Mouse (Mus musculus) limb, embryonic 10.5 days (tissue): ENCODE data around the gene Sox8. TPM values are rescaled to one million over a fixed set of nuclear protein-coding genes. Genes with fewer than 3 reads are reported as not detected.
A peak's percentile ranks its signal among the peaks of the same experiment; 100 is the strongest.

Source experiments
- DNase-seq: peaks from one replicate; pipeline ENCODE4 v3.0.0-alpha.2; 2017; ENCODE audit warnings: low spot score
- H3K27ac ChIP-seq: fragments of 300-500 bp; sonication (generic); 2 replicates; pipeline ENCODE4 v1.5.1; 2016; ENCODE audit warnings: mild to moderate bottlenecking
- H3K27me3 ChIP-seq: fragments of 300-500 bp; sonication (generic); 2 replicates; pipeline ENCODE4 v1.6.1; 2016; ENCODE audit warnings: low read depth, mild to moderate bottlenecking; ENCODE audit not compliant: poor library complexity, severe bottlenecking
- H3K36me3 ChIP-seq: fragments of 300-500 bp; sonication (generic); 2 replicates; pipeline ENCODE4 v1.6.1; 2016; ENCODE audit warnings: mild to moderate bottlenecking, moderate library complexity
- H3K4me1 ChIP-seq: fragments of 300-500 bp; sonication (generic); 2 replicates; pipeline ENCODE4 v1.6.1; 2016
- H3K4me3 ChIP-seq: fragments of 300-500 bp; sonication (generic); 2 replicates; pipeline ENCODE4 v1.5.1; 2016; ENCODE audit warnings: mild to moderate bottlenecking, moderate library complexity
- H3K9me3 ChIP-seq: fragments of 300-500 bp; sonication (generic); replicated peaks from 2 replicates; pipeline ENCODE4 v1.6.1; 2016; ENCODE audit warnings: mild to moderate bottlenecking
- WGBS: fragments of 180-500 bp; shearing (Covaris S2); methylation state at CpG from one replicate; pipeline ENCODE4 v1.1.7; 2016; 5-methylcytosine and 5-hydroxymethylcytosine counted together
- polyA plus RNA-seq: library from polyadenylated mRNA; unstranded; fragments of >200 nt; fragmentation: Nextera tagmentation; extraction: Ambion mirVana; gene quantifications from 2 replicates; pipeline ENCODE4 v1.2.1, GENCODE M21; 2016

The Sox8 gene
- polyA plus RNA-seq, 1 experiment from 2014 or later = 13.1 TPM

DNA sequence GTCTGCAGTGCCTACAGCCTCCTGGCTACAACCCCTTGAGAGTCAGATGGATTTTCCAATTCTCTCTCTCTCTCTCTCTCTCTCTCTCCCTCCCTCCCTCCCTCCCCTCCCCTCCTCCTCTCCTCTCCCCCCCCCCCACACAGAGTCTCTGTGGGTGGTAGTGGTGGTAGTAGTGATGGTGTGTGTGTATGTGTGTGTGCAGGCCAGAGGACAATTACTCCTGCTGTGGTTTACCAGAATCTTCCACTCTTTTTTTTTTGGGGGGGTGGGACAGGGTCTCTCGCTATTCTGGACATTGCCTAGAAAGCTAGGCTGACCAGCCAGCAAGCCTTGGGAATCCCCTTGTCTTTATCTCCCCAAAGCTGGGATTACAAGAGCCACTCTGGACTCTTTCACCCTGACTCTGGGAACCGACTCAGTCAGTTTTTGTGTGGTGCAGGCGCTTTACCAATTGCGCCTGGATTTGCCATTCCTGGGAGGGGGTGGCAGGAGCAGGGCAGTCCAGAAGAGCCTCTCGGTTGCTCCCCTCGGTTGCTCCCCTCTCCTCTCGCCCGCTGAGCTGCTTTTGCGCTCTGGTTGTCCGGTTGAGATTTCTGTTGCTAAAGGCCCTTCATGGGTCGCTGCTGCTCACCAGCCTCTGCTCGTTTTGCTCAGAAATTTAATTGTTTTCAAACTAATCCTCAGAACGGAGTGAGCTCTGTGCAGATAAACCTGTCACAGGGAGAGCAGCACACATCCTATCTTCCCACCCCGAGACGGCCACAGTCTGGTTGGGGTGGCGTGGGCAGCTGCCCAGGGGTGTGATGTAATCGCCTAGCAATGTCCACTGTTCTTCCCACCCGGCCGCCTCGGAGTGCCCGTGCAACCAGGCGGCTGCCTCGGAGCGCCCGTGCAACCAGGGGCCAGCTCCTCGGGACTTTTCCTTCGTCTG, 31.3 kb downstream of the Sox8 start:
- Histone ChIP-seq H3K27me3 (0 out of 2 replicates have a peak, but pooled peaks cover 8% of the 10 kb centered on the region), H3K9me3 (no peaks in the 10 kb centered on the region), H3K36me3 (no peaks in the 10 kb centered on the region), H3K4me1 (peaks cover 11% of the 10 kb centered on the region), H3K4me3 (no peak overlapping the region), H3K27ac (peak overlapping the region; percentile 42; the same call in 1 of the 2 replicates)
- DNase-seq = no peak
- 67% methylated on average over 27 of the region's 27 CpGs for WGBS

- 66% methylated on average over 8 of the region's 8 CpGs for WGBS
- 0 out of 2 replicates have a peak overlapping the region, but pooled peaks have one; percentile 23 for H3K27ac ChIP-seq
- H3K4me1 ChIP-seq = 0 out of 2 replicates have a peak, but pooled peaks cover 4% of the 10 kb centered on the region
- peaks cover 11% of the 10 kb centered on the region; the same call in 1 of the 2 replicates for H3K27me3 ChIP-seq
- no peak for DNase-seq
- H3K36me3 ChIP-seq = no peaks in the 10 kb centered on the region
- H3K9me3 ChIP-seq = no peaks in the 10 kb centered on the region
- H3K4me3 ChIP-seq = no peak overlapping the region
Observed at GRCm38 (mm10) chr17:25530357-25531022, 40.0 kb downstream of the Sox8 start.

GRCm38 (mm10) chr17:25522080-25522479, 48.4 kb downstream of the Sox8 start:
- Histone ChIP-seq H3K9me3 (no peaks in the 10 kb centered on the region), H3K27me3 (peaks cover 24% of the 10 kb centered on the region; the same call in 1 of the 2 replicates), H3K4me3 (no peak overlapping the region), H3K4me1 (peaks cover 25% of the 10 kb centered on the region), H3K27ac (no peak overlapping the region; the same call in 1 of the 2 replicates), H3K36me3 (no peaks in the 10 kb centered on the region)
- WGBS = 83% methylated on average over 12 of the region's 12 CpGs
- DNase-seq = no peak

DNA sequence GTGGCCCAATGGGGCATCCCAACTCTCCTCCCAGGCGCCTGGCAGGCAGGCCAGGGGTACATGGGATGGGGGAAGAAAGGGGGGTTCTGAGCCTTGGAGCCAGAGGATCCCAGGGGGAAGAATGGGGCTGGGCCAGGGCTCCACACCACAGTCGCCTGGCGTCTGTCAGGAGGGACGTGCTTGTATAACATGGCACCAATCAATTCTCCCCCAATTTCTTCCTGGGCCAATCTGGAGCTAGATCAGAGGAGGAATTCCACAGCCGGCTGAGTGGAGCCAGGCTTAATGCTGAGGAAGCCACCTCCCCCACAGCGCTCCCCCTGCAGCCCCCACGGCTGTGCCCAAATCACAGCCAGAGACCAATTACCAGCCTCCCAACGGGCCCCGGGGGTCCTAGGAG, 50.0 kb downstream of the Sox8 start:
- Histone ChIP-seq H3K4me1 (peaks cover 39% of the 10 kb centered on the region), H3K36me3 (no peaks in the 10 kb centered on the region), H3K4me3 (no peak overlapping the region), H3K27ac (peak overlapping the region; percentile 63), H3K27me3 (peaks cover 24% of the 10 kb centered on the region; the same call in 1 of the 2 replicates), H3K9me3 (no peaks in the 10 kb centered on the region)
- no peak for DNase-seq
- WGBS = 25% methylated on average over 9 of the region's 9 CpGs

DNA sequence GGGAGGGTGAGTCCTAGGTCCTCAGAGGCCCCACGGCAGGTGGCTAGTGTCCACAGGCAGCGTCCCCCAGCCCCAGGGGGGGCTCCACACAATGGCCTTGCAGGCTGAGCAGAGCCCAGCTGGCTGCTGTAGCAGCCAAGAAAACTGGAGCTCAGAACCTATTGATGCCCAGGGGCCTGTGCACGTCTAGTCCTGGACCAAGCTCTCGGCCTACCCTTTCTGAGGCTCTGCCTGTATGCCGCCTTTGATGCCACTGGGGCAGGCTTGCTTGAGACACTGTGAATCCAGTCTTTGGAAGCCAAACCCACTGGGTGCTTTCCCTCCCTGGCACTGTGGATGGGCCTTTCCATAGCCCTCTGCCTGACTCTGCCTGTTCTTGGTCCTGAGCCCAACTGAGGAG, 51.0 kb downstream of the Sox8 start:
- Histone ChIP-seq H3K27me3 (peaks cover 23% of the 10 kb centered on the region; the same call in 1 of the 2 replicates), H3K4me3 (no peak overlapping the region), H3K4me1 (peaks cover 39% of the 10 kb centered on the region), H3K27ac (0 out of 2 replicates have a peak overlapping the region, but pooled peaks have one; percentile 21), H3K9me3 (no peaks in the 10 kb centered on the region), H3K36me3 (no peaks in the 10 kb centered on the region)
- WGBS = 88% methylated on average over 5 of the region's 5 CpGs
- DNase-seq = no peak

DNA sequence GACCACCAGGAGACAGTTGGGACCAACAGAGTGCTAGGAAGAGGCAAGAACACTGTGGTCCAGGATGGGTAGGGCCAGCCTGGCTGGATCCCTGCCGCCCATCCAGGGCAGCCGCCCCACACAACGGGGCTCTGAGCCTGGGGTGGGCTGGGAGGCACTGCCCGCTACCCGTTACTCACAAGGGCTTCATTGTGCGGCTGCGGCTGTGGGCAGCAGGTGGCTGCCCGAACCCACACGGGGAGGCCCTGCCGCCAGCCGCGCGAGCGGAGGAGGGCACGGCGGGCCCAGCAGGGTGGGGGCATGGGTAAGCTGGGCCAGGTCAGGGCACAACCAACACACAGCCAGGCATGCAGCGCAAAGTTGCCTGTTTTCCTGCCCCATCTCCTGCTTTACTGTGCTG, 52.3 kb downstream of the Sox8 start:
- no peaks in the 10 kb centered on the region for H3K9me3 ChIP-seq
- DNase-seq = no peak
- peaks cover 34% of the 10 kb centered on the region for H3K4me1 ChIP-seq
- H3K27me3 ChIP-seq = peaks cover 18% of the 10 kb centered on the region; the same call in 1 of the 2 replicates
- peak overlapping the region; percentile 14; the same call in 1 of the 2 replicates for H3K27ac ChIP-seq
- 93% methylated on average over 17 of the region's 17 CpGs for WGBS
- H3K36me3 ChIP-seq = no peaks in the 10 kb centered on the region
- no peak overlapping the region for H3K4me3 ChIP-seq

DNA sequence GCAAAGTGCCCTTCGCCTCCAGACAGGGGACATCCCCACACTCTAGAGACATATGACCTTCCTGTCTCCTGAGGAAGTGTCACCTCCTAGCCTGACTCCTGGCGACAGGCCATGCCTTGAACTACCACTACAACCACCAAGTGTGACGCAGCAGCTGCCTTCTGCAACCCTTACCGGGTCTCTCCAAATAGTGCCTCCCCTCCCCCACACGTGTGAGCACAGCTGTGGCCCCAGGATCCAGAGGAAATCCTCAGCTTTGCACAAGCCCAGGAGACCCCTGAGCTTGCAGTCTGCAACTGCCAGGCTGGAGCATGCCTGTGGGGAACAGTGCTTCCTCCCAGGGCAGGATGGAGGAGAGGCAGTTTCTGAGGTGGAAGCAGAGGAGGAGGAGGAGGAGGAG, 54.2 kb downstream of the Sox8 start:
- 28% methylated on average over 5 of the region's 5 CpGs for WGBS
- H3K4me1 ChIP-seq = peaks cover 25% of the 10 kb centered on the region
- H3K9me3 ChIP-seq = no peaks in the 10 kb centered on the region
- no peaks in the 10 kb centered on the region for H3K36me3 ChIP-seq
- peaks cover 20% of the 10 kb centered on the region; the same call in 1 of the 2 replicates for H3K27me3 ChIP-seq
- no peak for DNase-seq
- H3K27ac ChIP-seq = peak overlapping the region; percentile 37; the same call in 1 of the 2 replicates
- no peak overlapping the region for H3K4me3 ChIP-seq

Other genes starting within 250 kb of the Sox8 start
- gene Tpsab1, start 225.1 kb downstream of the Sox8 start, polyA plus RNA-seq = not detected in 2 replicates
- gene Tpsb2, start 204.4 kb downstream of the Sox8 start, polyA plus RNA-seq = not detected in 2 replicates
- gene Tpsg1, start 201.4 kb downstream of the Sox8 start, polyA plus RNA-seq = not detected in 2 replicates
- 1.8 and 3.2 TPM in 2 replicates for gene Cacna1h, start 136.9 kb downstream of the Sox8 start, polyA plus RNA-seq
- gene Tekt4, start 116.1 kb downstream of the Sox8 start, polyA plus RNA-seq = not detected in 2 replicates
- gene Sstr5, start 73.4 kb downstream of the Sox8 start, polyA plus RNA-seq = 0.20 TPM in 1 of 2 replicates, not detected in the other
- gene Lmf1, start 8.4 kb upstream of the Sox8 start, polyA plus RNA-seq = 28.9 and 29.0 TPM in 2 replicates
- 2.0 TPM in 2 replicates for gene Gng13, start 146.5 kb upstream of the Sox8 start, polyA plus RNA-seq
- 68.5 and 71.9 TPM in 2 replicates for gene Chtf18, start 156.7 kb upstream of the Sox8 start, polyA plus RNA-seq
- 24.8 and 27.0 TPM in 2 replicates for gene Rpusd1, start 157.0 kb upstream of the Sox8 start, polyA plus RNA-seq
- not detected in 2 replicates for gene Mslnl, start 165.4 kb upstream of the Sox8 start, polyA plus RNA-seq
- gene Msln, start 183.7 kb upstream of the Sox8 start, polyA plus RNA-seq = 0.98 TPM in 1 of 2 replicates, not detected in the other
- gene Narfl, start 203.1 kb upstream of the Sox8 start, polyA plus RNA-seq = 21.2 and 26.8 TPM in 2 replicates
- gene Haghl, start 215.0 kb upstream of the Sox8 start, polyA plus RNA-seq = 59.7 and 80.7 TPM in 2 replicates
- 0.44 and 0.50 TPM in 2 replicates for gene Ccdc78, start 215.9 kb upstream of the Sox8 start, polyA plus RNA-seq
- 55.6 and 63.3 TPM in 2 replicates for gene Fam173a, start 222.2 kb upstream of the Sox8 start, polyA plus RNA-seq
- gene AC134908.4, start 225.0 kb upstream of the Sox8 start, polyA plus RNA-seq = 0.76 TPM in 1 of 2 replicates, not detected in the other
- gene Metrn, start 226.4 kb upstream of the Sox8 start, polyA plus RNA-seq = 87.5 and 112 TPM in 2 replicates
- gene Fbxl16, start 238.4 kb upstream of the Sox8 start, polyA plus RNA-seq = 1.0 and 1.5 TPM in 2 replicates